In genomic region chr4:141301116-141301553, GRCm38 (mm10) we compare ENCODE assay signal across 8 mouse cellular contexts. TPM values are rescaled to one million over a fixed set of nuclear protein-coding genes. Genes with fewer than 3 reads are reported as not detected.
A peak's percentile ranks its signal among the peaks of the same experiment; 100 is the strongest.
DNase-seq lines count a peak whose midpoint lies in the region; ATAC-seq lines count a peak whose summit lies in the region.

Epha2 (plus strand) TSS chr4:141301240.

- peak within 1 kb of the TSS; percentile 65 for H3K4me3 ChIP-seq in hindbrain, embryonic 14.5 days (replicated peaks; ENCODE audit: low read length)

- H3K9me3 ChIP-seq in hindbrain, embryonic 14.5 days (ENCODE audit: control insufficient read depth, low read length) = no peaks in the 10 kb centered on the region

- DNase-seq in R1 (ENCODE audit: low read depth, low spot score) = peak; percentile 98
- peak; percentile 35 for DNase-seq in cerebellum, adult 9-11 months
- DNase-seq in frontal cortex, postnatal 14 days (ENCODE audit: low spot score in 2 of 2) = peak; percentile 57 to 76
- peak; percentile 79 for DNase-seq in hindbrain, embryonic 14.5 days (ENCODE audit: low spot score)
- peak; percentile 41 to 68 for DNase-seq in layer of hippocampus, postnatal 25 days (ENCODE audit: extremely low spot score in 1 of 2, low spot score in 1 of 2)
- peak; percentile 95 for DNase-seq in lung, postnatal 10 days
- DNase-seq in retina, postnatal 7 days (ENCODE audit: low read depth, low spot score) = peak; percentile 61
- DNase-seq in MN1 (ENCODE audit: low spot score) = no peak

- H3K9ac ChIP-seq in hindbrain, embryonic 14.5 days = peak within 1 kb of the TSS; percentile 62

- H3K27ac ChIP-seq in hindbrain, embryonic 14.5 days = no peak within 1 kb of the TSS

- under 1% methylated on average over 35 of the region's 35 CpGs for WGBS in hindbrain, embryonic 14.5 days

- H3K4me1 ChIP-seq in hindbrain, embryonic 14.5 days (replicated peaks; ENCODE audit: control insufficient read depth, insufficient read depth, low read length) = peaks cover 12% of the 10 kb centered on the region; the same call in 1 of the 2 replicates

- H3K4me2 ChIP-seq in hindbrain, embryonic 14.5 days (replicated peaks) = peak within 1 kb of the TSS; percentile 96

- ATAC-seq in hindbrain, embryonic 14.5 days (ENCODE audit: low FRiP score) = peak; percentile 73; the same call in 1 of the 2 replicates

- peaks cover 66% of the 10 kb centered on the region for H3K27me3 ChIP-seq in hindbrain, embryonic 14.5 days (ENCODE audit: control insufficient read depth, insufficient read depth, low read length)

- no peaks in the 10 kb centered on the region for H3K36me3 ChIP-seq in hindbrain, embryonic 14.5 days (replicated peaks; ENCODE audit: control insufficient read depth, insufficient read depth)

RNA-seq across cellular contexts. Expression of gene Epha2, which starts in this region (rescaled TPM):
- 0.64 and 0.95 TPM in 2 replicates for polyA plus RNA-seq in hindbrain, embryonic 14.5 days (2014; fragmentation: Nextera tagmentation; extraction: Ambion mirVana)
- 1 to 10 TPM in 1 of 2 experiments, under 1 TPM in 1; 0.99 to 1.4 TPM for total RNA-seq in layer of hippocampus, postnatal 25 days (2021)

Comparison
In these comparisons a context has a peak if more than half of its experiments do, and no peak if none do; other contexts are left out.
1. Peak in DNase-seq, ATAC-seq, H3K4me3 ChIP-seq, H3K9ac ChIP-seq and H3K4me2 ChIP-seq in hindbrain, embryonic 14.5 days; RNA of the gene not detected or under 1 TPM.